Mouse (Mus musculus): Measurements from ENCODE around the gene Vmn2r37. TPM values are rescaled to one million over a fixed set of nuclear protein-coding genes. Genes with fewer than 3 reads are reported as not detected.
"Not testable (repeated sequence)": the region's sequence is repeated elsewhere in the genome, so short reads cannot be mapped to it uniquely, and the experiment has no call there.

Vmn2r37 gene
- not detected in 2 replicates for polyA plus RNA-seq (2014; fragmentation: Nextera tagmentation; extraction: Ambion mirVana)

DNA sequence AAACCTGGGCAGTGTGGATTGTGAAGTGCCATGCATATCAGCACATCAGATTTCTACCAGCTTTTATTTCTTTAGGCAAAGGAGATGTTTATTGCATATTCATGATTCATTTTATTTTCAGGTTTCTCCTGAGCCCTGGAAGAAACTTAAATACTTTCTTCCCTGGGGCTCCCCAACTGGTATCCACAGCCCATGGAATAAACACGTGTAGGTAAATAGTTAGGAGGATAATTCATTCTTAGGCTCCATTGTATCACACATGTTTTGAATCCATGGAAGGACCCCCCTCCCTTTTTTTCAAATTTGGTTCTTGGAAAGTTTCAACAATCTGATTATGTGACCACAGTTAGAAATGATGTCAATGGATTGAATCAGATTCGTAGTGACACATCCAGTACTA, at the start of gene Vmn2r37:
Gene Vmn2r37, minus strand, starts transcription at position 101 of the 400 bp plus-strand sequence.
- not testable (repeated sequence) for H3K27ac ChIP-seq (replicated peaks in 1 of 2; ENCODE audit: control insufficient read depth in 1 of 2, insufficient read depth in 1 of 2, low read depth in 2 of 2, low read length in 2 of 2); H3K9me3 ChIP-seq (ENCODE audit: control insufficient read depth, low read length); H3K4me2 ChIP-seq (ENCODE audit: low read length); H3K27me3 ChIP-seq (ENCODE audit: control insufficient read depth, insufficient read depth, low read length); H3K36me3 ChIP-seq (ENCODE audit: control insufficient read depth, insufficient read depth, low read length); H3K4me1 ChIP-seq (ENCODE audit: control insufficient read depth in 2 of 2, insufficient read depth in 2 of 2, low read length in 2 of 2); H3K4me3 ChIP-seq (ENCODE audit: control insufficient read depth in 1 of 2, insufficient read depth in 1 of 2, low read depth in 1 of 2, low read length in 2 of 2); ATAC-seq (ENCODE audit: insufficient number of reproducible peaks, insufficient read depth, low FRiP score, low read depth); H3K9ac ChIP-seq (ENCODE audit: low read length)
- 43% methylated on average over 1 of the region's 2 CpGs for WGBS

Other genes starting within 250 kb of the Vmn2r37 start
- gene Vmn2r39, start 192.9 kb downstream of the Vmn2r37 start, polyA plus RNA-seq (2014; fragmentation: Nextera tagmentation; extraction: Ambion mirVana), result not detected in 2 replicates
- not detected in 2 replicates for gene Vmn2r38, start 125.8 kb downstream of the Vmn2r37 start, polyA plus RNA-seq (2014; fragmentation: Nextera tagmentation; extraction: Ambion mirVana)

Measured in heart, embryonic 14.5 days (tissue).